Comparison of ENCODE assay signal across 25 mouse cellular contexts in genomic region chr12:3385271-3385670, GRCm38 (mm10). TPM values are rescaled to one million over a fixed set of nuclear protein-coding genes. Genes with fewer than 3 reads are reported as not detected.
DNase-seq lines count a peak whose midpoint lies in the region; ATAC-seq and TF ChIP-seq lines count a peak whose summit lies in the region.
"Had no signal": no experiment of that assay in that cellular context is flagged by ENCODE, and none has a peak within 500 bp of the region (broad histone marks: within the 10 kb centered on the region; RNA-seq: fewer than 3 reads in every experiment).

No protein-coding gene starts in this region.

- intact Hi-C loops in left cerebral cortex, adult 2 months (cut with DNase I) = no loop called here

- no peak for ATAC-seq in forebrain, embryonic 16.5 days
- ATAC-seq in common myeloid progenitor, adult 5-6 weeks (replicated peaks; ENCODE audit: low read depth, poor library complexity, severe bottlenecking) = peak; percentile 16
- ATAC-seq: activated CD4-positive, CD25-positive, alpha-beta regulatory T cell, adult 4 months; inflammation-experienced regulatory T-cells, adult 6 months had no signal

- H3K27me3 ChIP-seq in forebrain, embryonic 16.5 days (replicated peaks; ENCODE audit: control insufficient read depth, insufficient read depth, low read length) = no peaks in the 10 kb centered on the region
- no peaks in the 10 kb centered on the region for H3K27me3 ChIP-seq in forebrain, embryonic 10.5 days (ENCODE audit: poor library complexity, severe bottlenecking)
- H3K27me3 ChIP-seq: embryonic facial prominence, embryonic 12.5 days; liver, embryonic 13.5 days; lung, embryonic 15.5 days; midbrain, embryonic 12.5 days had no signal

- peak; percentile 39 for DNase-seq in adrenal gland, postnatal 14 days
- DNase-seq in adrenal gland, adult 2 months = no peak
- no peak for DNase-seq in forebrain, embryonic 10.5 days (ENCODE audit: extremely low spot score, low spot score)
- no peak for DNase-seq in left cerebral cortex, adult 2 months (ENCODE audit: extremely low spot score in 1 of 2, low spot score in 2 of 2)
- DNase-seq in left cerebral cortex, adult 18-20 months (ENCODE audit: low spot score in 2 of 2) = no peak
- no peak for DNase-seq in thymus, postnatal 14 days
- DNase-seq: gastrocnemius, adult 2 months; heart, postnatal 10 days; kidney, adult 8-10 months; kidney, postnatal 25 days; layer of hippocampus, adult 9-11 months; liver, embryonic 13.5 days; lung, postnatal 4 days; thymus, postnatal 4 days had no signal

- H3K9ac ChIP-seq in forebrain, embryonic 16.5 days (replicated peaks; ENCODE audit: low read depth, low read length) = 0 out of 2 replicates have a peak overlapping the region, but pooled peaks have one; percentile 17
- H3K9ac ChIP-seq: embryonic facial prominence, embryonic 12.5 days; liver, embryonic 13.5 days; lung, embryonic 15.5 days; midbrain, embryonic 12.5 days had no signal

- H3K4me1 ChIP-seq in forebrain, embryonic 16.5 days (replicated peaks; ENCODE audit: control insufficient read depth, insufficient read depth, low read length) = peaks cover 18% of the 10 kb centered on the region
- peaks cover 9% of the 10 kb centered on the region for H3K4me1 ChIP-seq in forebrain, embryonic 10.5 days
- H3K4me1 ChIP-seq: embryonic facial prominence, embryonic 12.5 days; liver, embryonic 13.5 days; lung, embryonic 15.5 days had no signal

- H3K36me3 ChIP-seq in forebrain, embryonic 16.5 days (ENCODE audit: control insufficient read depth, insufficient read depth) = peaks cover 33% of the 10 kb centered on the region
- peaks cover 67% of the 10 kb centered on the region for H3K36me3 ChIP-seq in forebrain, embryonic 10.5 days (replicated peaks)
- H3K36me3 ChIP-seq: G1E; liver, embryonic 13.5 days had no signal

- H3K4me3 ChIP-seq in forebrain, embryonic 16.5 days (replicated peaks; ENCODE audit: low read length) = no peak overlapping the region
- H3K4me3 ChIP-seq in forebrain, embryonic 10.5 days = no peak overlapping the region
- H3K4me3 ChIP-seq in left cerebral cortex, adult 2 months = no peak overlapping the region
- H3K4me3 ChIP-seq: embryonic facial prominence, embryonic 12.5 days; erythroblast, embryonic 14.5 days; liver, embryonic 13.5 days; lung, embryonic 15.5 days; midbrain, embryonic 12.5 days; myocyte had no signal

- WGBS in forebrain, embryonic 16.5 days = 65% methylated on average over 6 of the region's 6 CpGs
- 85% methylated on average over 6 of the region's 6 CpGs for WGBS in forebrain, embryonic 10.5 days

- H3K9me3 ChIP-seq in forebrain, embryonic 16.5 days (ENCODE audit: control insufficient read depth, low read length) = no peaks in the 10 kb centered on the region
- no peaks in the 10 kb centered on the region for H3K9me3 ChIP-seq in forebrain, embryonic 10.5 days
- H3K9me3 ChIP-seq: embryonic facial prominence, embryonic 12.5 days; G1E; liver, embryonic 13.5 days; lung, embryonic 15.5 days; midbrain, embryonic 12.5 days had no signal

- H3K27ac ChIP-seq in forebrain, embryonic 16.5 days (ENCODE audit: low read length) = no peak overlapping the region
- no peak overlapping the region for H3K27ac ChIP-seq in forebrain, embryonic 10.5 days
- peak overlapping the region; percentile 82 for H3K27ac ChIP-seq in left cerebral cortex, adult 2 months
- H3K27ac ChIP-seq: embryonic facial prominence, embryonic 12.5 days; liver, embryonic 13.5 days; lung, embryonic 15.5 days had no signal

- no peak; the same call in 1 of the 2 replicates for TF ChIP-seq CTCF in left cerebral cortex, adult 2 months (IDR thresholded peaks at IDR 0.05)

- H3K4me2 ChIP-seq in forebrain, embryonic 16.5 days (ENCODE audit: low read length) = no peak overlapping the region
- H3K4me2 ChIP-seq: embryonic facial prominence, embryonic 12.5 days; heart, embryonic 11.5 days; liver, embryonic 13.5 days; lung, embryonic 15.5 days; midbrain, embryonic 12.5 days had no signal

RNA-seq across cellular contexts. Expression of gene Kif3c, which starts 20.3 kb away (rescaled TPM):
- total RNA-seq in adrenal gland, postnatal 14 days (2021) = 12.3 and 18.5 TPM in 2 replicates
- 10 to 100 TPM; 17.5 to 26.9 TPM for total RNA-seq in adrenal gland, adult 2 months (2021)
- 11.3 and 21.2 TPM in 2 replicates for polyA plus RNA-seq in adrenal gland, adult 2 months (2012; rRNA removed)
- 118 and 122 TPM in 2 replicates for polyA plus RNA-seq in forebrain, embryonic 16.5 days (2015; fragmentation: Nextera tagmentation; extraction: Ambion mirVana)
- polyA plus RNA-seq in forebrain, embryonic 10.5 days (2016; fragmentation: Nextera tagmentation; extraction: Ambion mirVana) = 15.0 and 15.1 TPM in 2 replicates
- total RNA-seq in left cerebral cortex, adult 2 months (2021) = 100 to 1,000 TPM; 188 TPM
- total RNA-seq in left cerebral cortex, adult 18-20 months (2021) = 100 to 1,000 TPM; 176 to 177 TPM
- total RNA-seq in common myeloid progenitor, adult 5-6 weeks (2017) = 2.7 and 6.4 TPM in 2 replicates

RNA-seq across cellular contexts. Expression of gene Asxl2, which starts 41.4 kb away (rescaled TPM):
- 34.7 and 38.2 TPM in 2 replicates for total RNA-seq in adrenal gland, postnatal 14 days (2021)
- total RNA-seq in adrenal gland, adult 2 months (2021) = 10 to 100 TPM; 29.9 to 40.4 TPM
- polyA plus RNA-seq in adrenal gland, adult 2 months (2012; rRNA removed) = 6.4 and 6.7 TPM in 2 replicates
- polyA plus RNA-seq in forebrain, embryonic 16.5 days (2015; fragmentation: Nextera tagmentation; extraction: Ambion mirVana) = 13.2 and 15.7 TPM in 2 replicates
- 16.4 and 17.7 TPM in 2 replicates for polyA plus RNA-seq in forebrain, embryonic 10.5 days (2016; fragmentation: Nextera tagmentation; extraction: Ambion mirVana)
- 10 to 100 TPM; 31.3 to 33.3 TPM for total RNA-seq in left cerebral cortex, adult 2 months (2021)
- total RNA-seq in left cerebral cortex, adult 18-20 months (2021) = 10 to 100 TPM; 26.9 to 28.6 TPM
- total RNA-seq in common myeloid progenitor, adult 5-6 weeks (2017) = 36.7 and 47.4 TPM in 2 replicates
